Mouse (Mus musculus) liver, embryonic 14.5 days (tissue): ENCODE measurements at regions not wholly inside any gene's neighbourhood (a gene's known extent, or its start where the extent isn't known, plus 50 kb on each side); places are given as distances from the start of the nearest gene placed in this dataset.

ENCODE experiments used
- ATAC-seq: fragments of 200-750 bp; cut with Nextera tagmentation; 2 replicates; pipeline ENCODE4 v1.8.0; 2017; ENCODE audit warnings: moderate number of reproducible peaks, mild to moderate bottlenecking, moderate library complexity; ENCODE audit not compliant: insufficient read depth
- DNase-seq, 3 experiments: peaks; one replicate each; pipeline ENCODE4 v3.0.0-alpha.2; 2012 to 2013; ENCODE audit warnings: low read depth in 3 of 3, low spot score in 3 of 3
- H3K27ac ChIP-seq: fragments of 300-500 bp; sonication (generic); 2 replicates; pipeline ENCODE4 v1.5.1; 2014; ENCODE audit warnings: moderate library complexity, mild to moderate bottlenecking, control low read depth, inconsistent platforms
- H3K27me3 ChIP-seq: fragments of 300-500 bp; sonication (generic); 2 replicates; pipeline ENCODE4 v1.6.1; 2014; ENCODE audit warnings: mild to moderate bottlenecking, low read length, moderate library complexity; ENCODE audit not compliant: control insufficient read depth, insufficient read depth
- H3K36me3 ChIP-seq: fragments of 300-500 bp; sonication (generic); replicated peaks from 2 replicates; pipeline ENCODE4 v1.6.1; 2014; ENCODE audit warnings: low read depth; ENCODE audit not compliant: control insufficient read depth, insufficient read depth
- H3K4me1 ChIP-seq, 2 experiments: fragments of 200-500 bp in 1 of 2; fragments of 300-500 bp in 1 of 2; sonication (generic) in 1 of 2; replicated peaks; 2 replicates each; pipeline ENCODE4 v1.6.1; 2012 to 2014; ENCODE audit warnings: antibody characterized with exemption in 1 of 2, inconsistent platforms in 1 of 2, low read length in 1 of 2; ENCODE audit not compliant: control insufficient read depth in 2 of 2, insufficient read depth in 2 of 2
- H3K4me2 ChIP-seq: fragments of 300-500 bp; sonication (generic); 2 replicates; pipeline ENCODE4 v1.6.1; 2014; ENCODE audit warnings: low read depth, mild to moderate bottlenecking, control low read depth, moderate library complexity
- H3K4me3 ChIP-seq, 2 experiments: fragments of 200-500 bp in 1 of 2; fragments of 300-500 bp in 1 of 2; sonication (generic) in 1 of 2; 2 replicates each; pipeline ENCODE4 v1.5.1; 2012 to 2014; ENCODE audit warnings: low read depth in 2 of 2, low read length in 2 of 2, mild to moderate bottlenecking in 2 of 2, control low read depth in 1 of 2, inconsistent platforms in 1 of 2, moderate library complexity in 1 of 2; ENCODE audit not compliant: insufficient read depth in 1 of 2
- H3K9ac ChIP-seq: fragments of 300-500 bp; sonication (generic); replicated peaks from 2 replicates; pipeline ENCODE4 v1.6.1; 2014; ENCODE audit warnings: mild to moderate bottlenecking, control low read depth, moderate library complexity
- H3K9me3 ChIP-seq: fragments of 300-500 bp; sonication (generic); 2 replicates; pipeline ENCODE4 v1.6.1; 2016; ENCODE audit warnings: low read length, mixed read lengths; ENCODE audit not compliant: control insufficient read depth
- CTCF ChIP-seq: IDR thresholded peaks from 2 replicates; pipeline ENCODE4 v1.5.1; 2016; ENCODE audit warnings: antibody characterized with exemption, low read depth, control low read depth
- EP300 ChIP-seq: IDR thresholded peaks from 2 replicates; pipeline ENCODE4 v1.6.1; 2016; ENCODE audit warnings: antibody characterized with exemption, low read depth
- WGBS: fragments of 180-500 bp; shearing (Covaris S2); extraction: QIAGEN DNeasy Blood & Tissue Kit; methylation state at CpG from one replicate; pipeline ENCODE4 v1.1.7; 2014; ENCODE audit not compliant: insufficient replicate concordance; 5-methylcytosine and 5-hydroxymethylcytosine counted together

GRCm38 (mm10) chr11:23149556-23150244 is 106.1 kb upstream of the Xpo1 start:
- H3K9me3 ChIP-seq: no peaks in the 10 kb centered on the region
- H3K4me1 ChIP-seq: peaks cover 0 to 5% of the 10 kb centered on the region in 2 experiments; a peak in 2 of 4 replicates
- H3K36me3 ChIP-seq: no peaks in the 10 kb centered on the region
- DNase-seq: peak; percentile 35 to 45 (median 41)
- 57% methylated on average over 5 of the region's 5 CpGs for WGBS
- H3K4me2 ChIP-seq: no peak overlapping the region
- no peak overlapping the region for H3K27ac ChIP-seq
- no peak overlapping the region for H3K4me3 ChIP-seq
- ATAC-seq: no peak
- TF ChIP-seq CTCF: peak; percentile 72
- no peak for TF ChIP-seq EP300
- H3K27me3 ChIP-seq: no peaks in the 10 kb centered on the region
- H3K9ac ChIP-seq: no peak overlapping the region

- 36% methylated on average over 1 of the region's 1 CpGs for WGBS
- ATAC-seq (no peak), DNase-seq (no peak)
- Histone ChIP-seq H3K4me2 (no peak overlapping the region), H3K4me1 (no peaks in the 10 kb centered on the region; a peak in 1 of 4 replicates), H3K4me3 (no peak overlapping the region), H3K27ac (no peak overlapping the region), H3K36me3 (no peaks in the 10 kb centered on the region), H3K9me3 (no peaks in the 10 kb centered on the region), H3K27me3 (no peaks in the 10 kb centered on the region), H3K9ac (no peak overlapping the region)
- TF ChIP-seq EP300 (no peak), CTCF (no peak)
Measured at GRCm38 (mm10) chr11:23154851-23155250, 101.0 kb upstream of the Xpo1 start.

GRCm38 (mm10) chr11:23168546-23169218 is 87.2 kb upstream of the Xpo1 start:
- no peak for TF ChIP-seq CTCF
- no peak for TF ChIP-seq EP300
- Histone ChIP-seq H3K9me3 (no peaks in the 10 kb centered on the region), H3K27me3 (no peaks in the 10 kb centered on the region), H3K9ac (no peak overlapping the region), H3K4me2 (no peak overlapping the region), H3K4me3 (no peak overlapping the region), H3K27ac (peak overlapping the region; percentile 3; the same call in 1 of the 2 replicates), H3K36me3 (no peaks in the 10 kb centered on the region), H3K4me1 (peaks cover 39 to 41% of the 10 kb centered on the region in 2 experiments)
- DNase-seq (no peak), ATAC-seq (no peak)
- 23% methylated on average over 12 of the region's 12 CpGs for WGBS

- DNase-seq (peak; percentile 82 to 90 (median 83)), ATAC-seq (peak; percentile 98)
- Histone ChIP-seq H3K9me3 (no peaks in the 10 kb centered on the region), H3K4me3 (no peak overlapping the region), H3K36me3 (no peaks in the 10 kb centered on the region), H3K9ac (peak overlapping the region; percentile 29), H3K4me2 (peak overlapping the region; percentile 53), H3K27me3 (no peaks in the 10 kb centered on the region), H3K4me1 (peaks cover 39 to 41% of the 10 kb centered on the region in 2 experiments), H3K27ac (peak overlapping the region; percentile 68)
- WGBS: 19% methylated on average over 3 of the region's 3 CpGs
- TF ChIP-seq EP300 (peak; percentile 94), CTCF (no peak)
Measured at GRCm38 (mm10) chr11:23169742-23170428, 86.0 kb upstream of the Xpo1 start.

GRCm38 (mm10) chr11:23170813-23171212 is 85.0 kb upstream of the Xpo1 start:
- H3K36me3 ChIP-seq: no peaks in the 10 kb centered on the region
- TF ChIP-seq CTCF: no peak
- TF ChIP-seq EP300: no peak
- no peak overlapping the region for H3K4me2 ChIP-seq
- 18% methylated on average over 2 of the region's 2 CpGs for WGBS
- no peaks in the 10 kb centered on the region for H3K27me3 ChIP-seq
- no peak for DNase-seq
- no peaks in the 10 kb centered on the region for H3K9me3 ChIP-seq
- ATAC-seq: no peak
- peaks cover 39 to 41% of the 10 kb centered on the region in 2 experiments for H3K4me1 ChIP-seq
- no peak overlapping the region; the same call in 1 of the 2 replicates for H3K9ac ChIP-seq
- H3K27ac ChIP-seq: peak overlapping the region; percentile 61
- H3K4me3 ChIP-seq: no peak overlapping the region
